Mouse (Mus musculus): ENCODE data around the gene Pitpnm3. TPM values are rescaled to one million over a fixed set of nuclear protein-coding genes. Genes with fewer than 3 reads are reported as not detected.

The Pitpnm3 gene
- total RNA-seq, 1 experiment from 2014 or later, result 0.63 TPM

DNA sequence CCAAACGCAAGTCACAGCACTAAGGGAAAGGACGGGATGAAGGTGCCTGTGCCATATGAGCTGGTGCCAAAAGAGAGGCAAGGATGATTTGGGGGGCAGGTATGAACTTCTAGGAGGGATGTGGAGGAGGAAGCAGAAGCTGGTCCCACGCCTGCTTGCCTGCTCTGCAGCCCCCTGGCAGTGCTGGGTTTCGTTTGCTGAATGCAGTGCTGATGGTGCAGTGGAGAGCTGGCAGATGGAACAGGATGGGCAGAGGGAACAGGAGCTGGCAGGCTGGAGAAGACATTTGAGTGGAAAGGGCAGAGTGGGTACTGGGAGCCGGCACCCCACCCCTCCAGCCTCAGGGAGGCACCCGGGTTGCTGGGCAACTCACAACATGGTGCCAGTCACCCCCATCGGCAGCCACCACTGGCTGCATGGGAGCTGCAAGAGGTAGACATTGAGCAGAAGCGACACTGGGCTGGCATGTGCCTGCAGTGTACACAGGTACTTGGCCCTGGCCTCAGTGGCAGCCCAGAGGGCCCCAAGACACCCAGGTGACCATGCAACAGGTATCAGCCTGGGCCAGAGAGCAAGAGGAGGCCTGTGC is 86.3 kb downstream of the Pitpnm3 start:
- DNase-seq, result no peak

DNA sequence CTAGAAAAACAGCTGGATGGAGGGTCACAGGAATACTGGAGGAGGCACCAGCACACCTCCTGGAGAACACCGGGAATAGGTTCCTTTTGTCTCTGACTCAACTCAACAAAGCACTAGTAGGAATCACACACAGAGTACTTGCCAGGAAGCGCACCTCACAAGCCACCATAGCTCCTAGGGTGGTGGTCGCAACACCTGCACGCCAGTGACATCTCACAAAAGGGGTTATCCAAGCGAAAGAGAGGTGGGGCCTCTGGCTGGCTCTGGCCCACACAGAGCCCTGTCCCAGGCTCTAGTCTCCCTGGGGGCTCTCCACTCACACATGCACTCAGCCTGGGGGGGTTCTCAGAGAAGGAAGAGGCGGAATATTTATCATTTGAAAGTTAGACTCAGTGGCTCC is 86.8 kb downstream of the Pitpnm3 start:
- DNase-seq, result no peak

DNA sequence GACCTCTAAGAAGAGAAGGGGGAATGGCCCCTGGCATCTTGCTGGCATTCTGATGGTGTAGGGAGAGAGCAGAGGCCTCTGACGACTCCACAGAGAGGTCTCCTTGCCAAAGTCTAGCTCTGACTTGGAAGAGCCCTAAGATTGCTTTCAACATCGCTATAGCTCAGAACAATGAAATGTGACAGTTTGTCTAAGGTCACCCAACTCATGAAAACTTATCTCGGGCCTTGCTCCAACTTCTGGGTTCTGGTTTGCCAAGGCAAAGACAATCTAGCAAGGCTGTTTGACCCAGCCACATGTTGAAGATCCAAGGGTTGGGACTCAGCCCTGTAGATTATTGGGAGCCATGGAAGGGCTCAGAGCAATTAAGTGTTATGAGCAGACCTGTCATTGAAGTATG is 91.3 kb downstream of the Pitpnm3 start:
- peak; percentile 35 for DNase-seq

DNA sequence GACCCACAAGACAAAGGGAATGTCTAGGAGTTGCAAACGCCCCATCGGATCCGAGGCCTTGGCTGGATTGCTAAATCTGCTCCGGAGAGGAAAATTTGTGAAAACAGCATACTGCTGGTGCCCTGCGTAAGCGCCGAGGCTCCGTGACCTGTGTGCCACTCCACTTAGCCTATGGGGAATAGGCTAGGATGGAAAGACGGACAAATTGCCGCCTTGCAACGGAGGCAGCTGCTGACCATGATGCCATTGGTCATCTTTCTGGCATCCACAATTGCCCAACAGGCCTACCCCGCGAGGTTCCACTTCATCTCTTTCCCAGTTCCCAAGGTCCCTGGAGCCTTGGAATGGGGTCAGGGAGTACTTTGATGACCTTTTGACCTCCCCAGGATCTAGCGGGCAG is 92.9 kb downstream of the Pitpnm3 start:
- DNase-seq, result peak; percentile 47

DNA sequence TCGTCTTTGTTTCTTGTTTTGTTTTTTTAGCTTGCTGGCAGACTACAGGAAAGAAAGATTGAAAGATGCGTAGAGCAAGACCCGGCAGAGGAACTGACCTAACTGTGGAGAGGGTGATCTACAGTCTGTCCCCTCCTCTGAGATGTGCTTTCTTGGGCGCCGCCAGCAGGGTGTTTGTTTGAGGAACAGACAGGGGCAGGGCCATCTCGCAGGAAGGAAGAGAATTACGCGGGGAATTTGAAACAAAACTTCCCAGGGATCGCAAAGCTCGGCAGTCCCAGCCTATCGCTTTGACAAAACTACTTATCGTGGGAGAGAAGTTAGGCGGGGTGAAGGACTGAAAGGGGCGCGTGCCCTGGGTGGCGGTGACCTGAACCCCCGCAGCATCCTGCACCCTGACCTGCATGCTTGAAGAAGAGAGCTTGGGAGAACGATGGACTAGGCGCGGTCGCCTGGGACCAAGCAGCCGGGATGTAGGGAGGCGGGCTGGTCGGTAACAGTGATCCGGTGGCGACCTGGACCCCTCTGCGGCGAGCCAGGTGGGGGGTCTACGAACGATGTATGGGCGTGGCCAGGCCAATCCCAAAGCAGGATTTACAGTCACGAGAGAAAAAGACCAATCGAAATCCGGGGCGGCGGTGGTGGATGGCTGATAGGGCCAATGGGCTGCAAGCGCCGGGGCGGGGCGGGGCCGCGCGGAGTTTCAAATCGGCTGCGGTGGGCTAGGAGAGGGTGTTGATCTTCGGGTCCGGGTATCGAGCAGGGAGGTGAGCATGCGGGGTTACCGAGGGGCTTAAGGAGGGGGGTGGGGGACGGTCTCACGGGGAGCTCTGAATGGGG is 93.6 kb downstream of the Pitpnm3 start, which contains the start of gene Pimreg:
TSS of gene Pimreg (plus strand) at position 265 of the 840 bp plus-strand sequence.
- peak; percentile 92 for DNase-seq

DNA sequence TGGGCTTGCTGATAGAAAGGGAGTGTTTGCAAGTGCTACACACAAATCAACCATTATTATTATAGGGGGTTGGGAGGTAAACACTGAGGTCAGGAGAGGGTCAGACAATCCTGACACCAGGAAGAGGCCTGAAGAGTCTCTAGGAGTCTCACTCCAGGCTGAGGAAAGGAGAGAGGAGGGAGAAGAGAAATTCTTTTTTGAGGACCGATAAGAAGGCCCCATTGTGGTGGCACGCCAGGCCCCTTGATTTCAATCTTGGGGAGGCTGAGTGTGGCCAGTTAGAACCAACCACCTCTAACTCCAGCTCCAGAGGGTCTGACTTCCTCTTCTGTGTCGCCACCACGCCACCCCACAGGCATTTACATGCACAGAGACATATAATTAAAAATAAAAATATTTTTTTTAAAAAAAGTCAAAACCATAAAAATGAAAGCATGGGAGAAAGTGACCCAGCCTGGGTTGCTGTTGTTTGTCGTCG is 94.2 kb downstream of the Pitpnm3 start:
- DNase-seq, result no peak

DNA sequence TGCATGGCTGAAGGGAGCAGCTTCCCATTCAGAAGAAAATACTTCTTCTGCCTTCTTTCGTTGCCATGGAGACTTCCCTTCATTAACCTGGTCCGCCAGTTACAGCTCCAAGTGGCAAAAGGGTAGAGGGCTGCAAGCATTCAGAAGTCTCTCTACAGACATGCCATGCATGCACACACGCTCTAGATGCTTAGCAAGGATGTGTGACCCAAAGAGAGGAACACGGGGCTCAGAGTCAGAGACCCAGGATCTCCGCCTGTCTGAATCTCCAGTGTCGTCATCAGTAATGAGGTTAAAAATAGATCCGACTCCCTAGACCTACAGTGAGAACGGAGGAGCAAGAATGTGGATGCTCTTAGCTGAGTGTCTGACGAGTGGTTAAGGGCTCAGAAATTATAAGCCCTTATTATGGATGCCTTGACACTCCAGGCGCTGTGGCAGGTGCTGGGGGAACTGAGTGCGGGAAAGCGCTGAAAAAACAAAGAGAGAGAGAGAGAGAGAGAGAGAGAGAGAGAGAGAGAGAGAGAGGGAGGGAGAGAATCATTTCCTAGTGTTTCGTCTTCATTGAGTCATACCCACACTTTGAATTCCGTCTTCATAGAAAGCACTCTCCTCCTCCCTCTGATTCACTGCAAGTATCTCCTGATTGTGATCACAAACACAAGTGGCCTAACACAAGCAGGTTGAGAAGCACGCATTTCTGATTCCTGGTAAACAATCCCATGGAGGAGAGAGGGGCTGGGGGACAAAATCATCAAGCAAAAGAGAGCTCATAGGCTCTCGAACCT is 95.8 kb downstream of the Pitpnm3 start:
- no peak for DNase-seq

DNA sequence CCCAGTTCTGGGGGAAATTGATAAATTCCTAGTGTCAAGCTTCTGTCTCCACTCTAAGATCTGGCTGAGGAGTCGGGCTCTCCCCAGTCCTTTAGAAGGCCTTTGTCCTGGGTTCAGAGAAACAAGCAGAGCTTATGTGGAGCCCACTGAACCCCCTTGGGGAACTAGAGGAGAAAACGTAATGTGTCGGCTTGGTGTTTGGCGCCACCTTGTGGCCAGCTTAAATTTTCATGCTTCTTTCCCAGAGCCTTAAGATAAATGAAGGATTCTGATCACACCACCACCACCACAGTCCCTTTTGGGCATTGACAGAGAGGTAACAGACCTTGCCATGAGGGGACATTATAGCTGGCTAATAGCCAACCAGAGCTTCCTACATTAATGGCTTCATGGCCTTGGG is 97.6 kb downstream of the Pitpnm3 start:
- peak; percentile 71 for DNase-seq

DNA sequence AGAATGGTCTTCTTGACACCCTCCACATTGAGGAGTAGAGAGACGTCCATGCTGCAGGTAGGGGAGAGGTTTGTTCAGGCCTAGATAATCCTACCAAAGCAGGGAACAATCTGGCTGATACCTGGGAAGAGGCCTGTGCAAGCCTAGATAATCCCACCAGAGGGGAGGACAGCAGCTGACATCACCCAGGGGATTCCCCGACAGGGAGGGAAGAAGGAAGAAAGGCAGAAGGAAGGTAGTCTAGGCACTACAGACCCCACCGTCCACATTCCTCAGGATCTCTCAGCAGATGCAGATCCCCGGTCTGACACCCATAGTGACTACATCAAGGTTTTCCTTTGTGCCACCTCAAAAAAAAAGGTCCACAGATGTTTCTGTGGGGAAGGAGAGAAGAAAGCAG is 98.2 kb downstream of the Pitpnm3 start, which contains the start of gene Aipl1:
TSS of gene Aipl1 (minus strand) at position 101 of the 400 bp plus-strand sequence.
- no peak for DNase-seq

DNA sequence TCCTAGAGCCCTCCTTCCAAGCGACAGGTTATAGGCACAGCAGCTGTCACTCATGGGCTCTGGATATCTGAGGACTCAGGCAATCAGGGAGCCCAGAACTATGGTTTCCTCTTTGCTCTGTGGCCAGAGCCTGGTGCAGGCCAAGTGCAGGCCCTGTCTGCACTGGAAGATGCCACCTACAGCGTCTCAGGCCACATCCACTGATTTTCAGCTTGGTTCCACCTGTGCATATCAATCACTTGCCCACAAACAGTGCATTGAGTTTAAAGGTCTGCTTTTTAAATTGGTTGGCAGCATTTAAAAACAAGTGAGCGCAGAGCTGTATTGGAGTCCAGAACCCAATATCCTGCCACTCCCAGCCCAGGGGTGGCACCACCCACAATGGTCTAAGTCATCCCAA is 103.0 kb downstream of the Pitpnm3 start:
- no peak for DNase-seq

DNA sequence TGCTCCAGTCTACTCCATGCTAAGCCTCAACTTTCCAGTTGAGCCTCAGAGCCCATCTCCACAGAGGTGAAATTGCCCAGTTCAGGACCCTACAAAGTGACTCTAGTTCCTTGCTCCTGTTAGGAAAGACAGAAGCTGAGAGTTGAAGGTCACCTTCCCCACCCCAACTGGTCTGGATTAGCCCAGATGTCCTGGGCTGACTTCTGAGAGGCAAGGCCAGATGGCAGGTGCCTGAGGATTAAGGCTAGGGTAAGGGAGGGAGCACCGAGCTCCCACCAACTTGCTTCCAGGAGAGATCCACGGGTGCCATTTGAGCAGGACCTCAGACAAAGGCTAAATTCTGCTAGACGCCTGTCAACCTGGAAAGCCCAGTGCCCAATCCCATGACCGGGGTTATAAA is 103.5 kb downstream of the Pitpnm3 start:
- no peak for DNase-seq

DNA sequence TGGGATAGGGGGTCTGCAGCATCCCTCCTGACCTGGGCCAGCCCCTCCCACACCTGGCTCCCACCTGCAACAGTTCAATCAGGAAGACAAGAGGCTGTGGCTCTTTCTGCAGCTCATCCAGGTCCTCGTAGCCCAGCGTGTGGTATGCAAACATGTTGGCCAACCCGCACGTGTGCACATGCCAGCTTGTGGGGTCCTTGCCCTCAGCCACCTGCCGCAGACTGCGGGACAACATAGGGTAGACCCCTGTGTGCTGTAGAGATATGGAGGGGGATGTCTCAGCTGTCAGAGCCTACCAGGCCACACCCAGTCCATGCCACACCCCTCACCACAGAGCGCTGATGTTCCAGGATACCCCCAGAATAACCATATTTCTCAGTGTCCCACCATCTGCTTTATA is 104.2 kb downstream of the Pitpnm3 start:
- DNase-seq, result no peak

DNA sequence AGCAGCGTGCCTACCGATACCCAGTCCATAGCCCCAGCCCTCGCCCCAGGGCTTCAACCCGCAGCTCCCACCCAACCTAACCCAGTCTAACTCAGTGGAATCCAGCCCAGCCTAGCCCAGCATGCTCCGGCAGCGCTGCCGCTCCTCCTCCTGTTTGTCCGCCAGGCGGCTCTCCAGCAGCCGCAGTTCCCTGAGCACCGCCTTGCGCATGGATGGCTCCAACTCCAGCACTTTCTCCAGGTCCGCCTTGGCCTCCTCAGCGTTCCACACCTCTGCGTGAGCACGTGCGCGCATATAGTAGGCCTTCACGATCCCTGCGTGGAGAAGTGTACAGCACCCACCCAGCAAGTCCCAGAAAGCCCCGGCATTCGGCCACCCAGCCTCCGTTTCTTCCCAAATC is 106.4 kb downstream of the Pitpnm3 start:
- peak; percentile 51 for DNase-seq

DNA sequence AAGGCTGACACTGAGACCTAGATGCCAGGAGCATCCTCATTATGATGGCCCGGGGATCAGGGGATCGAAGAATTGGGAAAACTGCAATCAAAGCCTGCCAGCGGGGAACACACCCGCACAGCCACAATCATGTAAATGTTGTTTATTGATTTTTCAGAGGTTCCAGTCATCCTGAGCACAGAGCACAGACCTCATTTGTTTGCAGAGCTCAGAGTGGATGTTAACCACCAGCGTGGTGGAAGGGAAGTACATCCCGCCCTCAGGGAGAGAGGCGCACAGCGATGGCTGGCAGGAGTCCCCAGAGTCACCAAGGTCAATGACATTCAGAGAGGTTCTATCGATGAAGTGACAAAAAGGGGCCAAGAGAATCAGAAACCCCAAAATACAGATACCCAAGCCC is 107.7 kb downstream of the Pitpnm3 start:
- no peak for DNase-seq

DNA sequence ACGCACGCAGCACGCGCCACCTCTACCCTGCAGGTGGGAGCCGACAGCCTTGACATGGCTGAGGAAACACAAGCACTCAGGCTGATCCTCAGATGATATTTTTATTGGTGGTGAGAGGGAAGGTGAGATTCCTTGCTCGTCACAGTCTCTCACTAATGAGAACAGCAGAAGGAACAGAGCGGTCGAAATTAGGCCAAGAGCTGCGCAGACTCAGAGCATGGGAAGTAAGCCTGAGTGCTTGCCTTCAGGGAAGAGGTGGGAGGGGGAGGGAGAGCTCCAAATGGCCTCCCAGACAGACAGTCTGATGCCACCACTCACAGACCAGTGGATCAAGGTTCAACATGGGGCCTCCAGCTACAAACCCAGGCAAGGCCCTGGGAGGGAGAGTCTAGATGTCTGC is 109.1 kb downstream of the Pitpnm3 start:
- DNase-seq, result no peak

DNA sequence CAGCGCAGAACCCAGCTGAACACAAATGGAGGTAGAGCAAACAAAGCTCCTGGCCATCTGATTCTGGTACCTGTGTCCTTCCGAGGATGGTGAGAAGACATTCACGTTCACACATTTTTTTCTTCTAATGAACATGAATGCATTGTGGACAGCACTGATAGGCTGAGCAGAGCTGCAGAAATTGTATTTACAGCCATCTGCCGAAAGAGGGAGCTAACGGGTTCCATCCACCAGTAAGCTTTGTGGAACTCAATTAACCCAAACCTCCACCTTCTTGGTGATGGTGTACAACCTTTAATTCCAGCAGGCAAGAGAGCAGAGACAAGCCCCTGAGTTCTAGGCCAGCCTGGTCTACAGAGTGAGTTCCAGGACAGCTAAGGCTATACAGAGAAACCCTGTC is 109.7 kb downstream of the Pitpnm3 start:
- peak; percentile 36 for DNase-seq

DNA sequence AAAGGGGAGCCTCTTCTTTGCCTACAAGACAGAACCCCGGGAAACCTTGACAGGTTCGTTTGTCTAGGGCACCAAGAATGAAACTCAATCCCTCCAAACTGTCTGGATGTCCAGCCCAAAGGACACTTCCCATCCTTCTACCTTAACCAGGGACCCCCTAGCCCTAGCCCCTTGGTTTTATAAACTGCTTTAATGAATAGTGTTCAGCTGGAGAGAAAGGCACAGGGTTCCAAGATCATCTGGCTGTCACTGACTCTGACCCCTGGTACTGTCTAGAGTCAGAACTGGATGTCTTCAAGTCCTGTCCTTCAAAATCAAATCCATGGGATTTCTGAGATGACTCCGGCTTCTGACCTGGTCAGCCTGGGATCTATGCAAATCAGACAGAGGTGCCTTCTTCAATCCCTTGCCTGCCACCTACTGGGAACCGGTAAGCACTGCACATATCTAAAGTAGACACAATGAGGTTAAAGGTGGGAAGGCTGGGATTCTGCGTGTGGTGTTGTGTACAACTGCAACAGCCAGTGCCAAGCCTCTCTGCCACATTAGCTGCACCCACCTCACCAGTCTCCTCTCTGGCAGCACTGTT is 111.3 kb downstream of the Pitpnm3 start:
- DNase-seq, result peak; percentile 81

DNA sequence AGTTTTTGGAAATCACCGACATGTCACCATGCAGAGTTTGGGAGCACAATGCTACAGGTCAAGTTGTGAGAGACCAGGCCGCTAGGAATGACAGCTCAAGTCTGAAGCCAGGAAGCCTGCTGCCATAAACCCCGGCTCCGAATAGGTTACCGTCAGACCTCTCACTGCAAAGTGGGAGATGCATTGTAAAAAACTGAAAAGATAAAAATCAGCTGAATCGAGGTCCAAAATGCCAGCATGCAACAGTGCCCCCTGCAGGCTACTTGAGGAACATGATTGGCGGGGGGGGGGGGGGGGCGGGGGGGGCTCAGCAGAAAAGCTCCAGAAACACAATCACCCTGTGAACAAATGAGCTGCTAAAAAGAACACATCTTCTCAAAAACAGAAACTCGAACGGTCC is 112.0 kb downstream of the Pitpnm3 start:
- DNase-seq, result peak; percentile 49

DNA sequence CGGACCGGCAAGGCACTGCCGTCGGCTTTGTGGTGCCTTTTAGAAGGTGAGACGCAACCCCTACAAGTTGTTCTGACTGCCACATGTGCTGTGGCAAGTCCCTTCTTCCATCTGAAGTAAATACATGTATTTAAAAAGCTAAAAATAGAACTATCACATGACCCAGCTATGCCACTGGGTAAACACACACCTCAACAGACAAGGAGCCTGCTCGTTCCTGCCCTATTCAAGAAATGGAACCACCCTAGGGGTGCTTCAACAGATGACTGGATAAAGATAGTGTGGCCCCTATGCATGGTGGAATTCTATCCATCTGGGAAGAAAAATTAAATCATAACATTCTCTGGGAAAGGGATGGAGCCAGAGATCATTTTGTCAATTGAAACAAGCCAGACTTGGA is 112.8 kb downstream of the Pitpnm3 start:
- DNase-seq, result no peak

DNA sequence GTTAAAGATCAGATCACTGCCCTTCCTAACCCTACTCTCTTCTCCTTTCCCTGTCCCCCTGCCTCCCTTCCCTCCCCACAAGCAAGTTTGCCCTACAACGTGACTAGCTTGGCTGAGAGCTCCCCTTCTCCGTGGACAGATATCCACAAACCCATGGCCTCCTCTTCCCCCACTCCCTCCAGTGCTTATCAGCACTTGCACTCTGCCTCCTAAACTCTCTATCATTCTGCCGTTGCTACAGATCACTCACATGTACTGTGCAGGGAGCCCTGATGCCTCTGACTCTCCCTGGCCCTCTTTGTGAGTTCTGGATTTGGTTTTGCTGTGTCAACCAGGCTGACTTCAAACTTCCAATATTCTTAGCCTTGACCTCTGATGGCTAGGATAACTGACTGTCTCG is 114.6 kb downstream of the Pitpnm3 start:
- no peak for DNase-seq

DNA sequence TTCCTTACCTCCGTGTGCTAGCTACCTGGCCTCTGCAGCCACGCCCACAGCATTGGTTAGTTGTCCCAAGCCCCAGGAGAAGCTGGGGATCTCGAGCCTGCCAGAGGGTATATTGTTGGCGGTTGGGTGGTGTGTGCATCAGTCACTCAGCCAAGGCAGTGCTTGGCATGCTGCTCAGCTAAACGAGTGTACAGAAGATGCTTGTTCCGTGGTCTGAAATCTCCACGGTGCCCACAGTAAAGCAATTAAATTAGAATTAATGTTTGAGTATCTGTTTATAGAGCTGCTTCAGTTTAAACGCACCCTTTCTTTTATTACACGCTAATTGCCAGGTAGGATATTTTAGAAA is 118.4 kb downstream of the Pitpnm3 start:
- DNase-seq, result no peak

DNA sequence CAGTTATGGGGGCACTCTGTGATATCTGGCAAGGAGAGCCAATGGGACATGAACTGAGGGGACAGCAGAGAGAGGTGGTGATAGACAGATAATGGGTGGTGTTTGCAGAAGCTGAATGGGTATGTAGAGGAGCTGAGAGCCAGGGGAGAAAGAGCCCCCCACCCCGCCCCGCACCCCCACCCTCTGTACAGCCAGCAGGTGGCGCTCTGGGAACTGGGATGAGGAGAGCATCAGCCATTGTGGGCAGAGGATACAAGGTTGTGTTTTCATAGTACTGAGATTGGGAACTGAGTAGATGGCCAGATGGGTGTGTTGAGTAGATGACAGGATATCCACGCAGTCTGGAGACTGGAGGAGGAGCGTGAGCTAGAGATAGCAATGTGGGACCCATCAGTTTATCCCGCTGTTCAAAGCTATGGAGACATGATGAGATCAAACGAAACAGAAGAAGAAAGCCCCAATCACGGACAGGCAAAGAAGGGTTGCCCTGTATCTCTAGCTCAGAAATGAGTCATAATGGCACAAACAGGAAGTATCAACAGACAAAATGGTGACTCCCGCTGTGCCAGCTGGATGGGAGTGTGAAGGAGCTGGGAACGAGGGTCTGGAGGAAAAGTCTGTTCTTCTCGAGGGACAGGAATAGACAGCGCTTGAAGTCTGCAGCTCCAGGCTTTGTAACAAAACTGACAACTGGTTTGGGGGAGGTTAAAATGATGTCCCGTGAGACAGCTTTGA is 118.9 kb downstream of the Pitpnm3 start:
- no peak for DNase-seq

All from adrenal gland, postnatal 14 days (tissue).